Mouse (Mus musculus) ES-E14 (cell line): ENCODE data around the gene Mcpt8. TPM values are rescaled to one million over a fixed set of nuclear protein-coding genes. Genes with fewer than 3 reads are reported as not detected.

Experiments
- DNase-seq: peaks from one replicate; pipeline ENCODE4 v3.0.0-alpha.2; 2013; ENCODE audit warnings: low read depth, low spot score
- H3K27ac ChIP-seq: 2 replicates; pipeline ENCODE4 v1.5.1; 2012; ENCODE audit warnings: low read depth, mild to moderate bottlenecking, low read length, moderate library complexity, mixed read lengths; ENCODE audit not compliant: poor library complexity, insufficient read depth, severe bottlenecking
- H3K36me3 ChIP-seq: 2 replicates; pipeline ENCODE4 v1.6.1; 2012; ENCODE audit warnings: mild to moderate bottlenecking, low read length, moderate library complexity, mixed read lengths; ENCODE audit not compliant: control insufficient read depth, poor library complexity, insufficient read depth, severe bottlenecking
- H3K4me1 ChIP-seq, 2 experiments: fragments of 150-350 bp in 1 of 2; sonication (generic) in 1 of 2; 2 replicates each; pipeline ENCODE4 v1.6.1; 2012; ENCODE audit warnings: low read length in 2 of 2, mild to moderate bottlenecking in 1 of 2, mixed read lengths in 1 of 2; ENCODE audit not compliant: control insufficient read depth in 2 of 2, insufficient read depth in 2 of 2, poor library complexity in 1 of 2
- H3K4me3 ChIP-seq, 2 experiments: fragments of 150-350 bp in 1 of 2; sonication (generic) in 1 of 2; 2 replicates each; pipeline ENCODE4 v1.5.1; 2012; ENCODE audit warnings: low read length in 2 of 2, low read depth in 1 of 2, mild to moderate bottlenecking in 1 of 2, mixed read lengths in 1 of 2; ENCODE audit not compliant: insufficient read depth in 1 of 2, poor library complexity in 1 of 2, severe bottlenecking in 1 of 2
- H3K9ac ChIP-seq: 2 replicates; pipeline ENCODE4 v1.6.1; 2012; ENCODE audit warnings: low read depth, mild to moderate bottlenecking, low read length, mixed read lengths; ENCODE audit not compliant: poor library complexity, insufficient read depth, severe bottlenecking
- H3K9me3 ChIP-seq: fragments of 150-350 bp; sonication (generic); 2 replicates; pipeline ENCODE4 v1.6.1; 2012; ENCODE audit warnings: low read depth, mild to moderate bottlenecking, low read length; ENCODE audit not compliant: control insufficient read depth, insufficient read depth
- CHD2 ChIP-seq: IDR thresholded peaks from 2 replicates; pipeline ENCODE4 v1.6.1; 2014; ENCODE audit warnings: mild to moderate bottlenecking, low read depth, low read length, inconsistent platforms
- HCFC1 ChIP-seq: IDR thresholded peaks from 2 replicates; pipeline ENCODE4 v1.6.1; 2012; ENCODE audit warnings: low read length, inconsistent platforms, borderline replicate concordance; ENCODE audit not compliant: insufficient read depth
- MAFK ChIP-seq: IDR thresholded peaks from 2 replicates; pipeline ENCODE4 v1.6.1; 2014; ENCODE audit warnings: mild to moderate bottlenecking, low read depth, low read length, inconsistent platforms; ENCODE audit not compliant: insufficient read depth
- ZC3H11A ChIP-seq: IDR thresholded peaks from 2 replicates; pipeline ENCODE4 v1.6.1; 2012; ENCODE audit warnings: low read depth, mild to moderate bottlenecking, inconsistent platforms, low read length, borderline replicate concordance
- ZNF384 ChIP-seq: IDR thresholded peaks from 2 replicates; pipeline ENCODE4 v1.6.1; 2012; ENCODE audit warnings: low read depth, low read length, inconsistent platforms
- in situ Hi-C, 2 experiments: fragments of 600-800 bp; cut with MboI; formaldehyde crosslinking; loops; one replicate each; pipeline ENCODE4 v1.15.1; 2025; ENCODE audit warnings: low sequenced_read_pairs in 2 of 2, inconsistent platforms in 1 of 2; ENCODE audit not compliant: unreplicated experiment in 2 of 2
- total RNA-seq: library from RNA; depleted of rRNA; stranded (reverse); fragments of 300-350 nt; gene quantifications from 2 replicates; pipeline ENCODE4 v1.2.3, GENCODE M21; 2012

The Mcpt8 gene
- total RNA-seq, 1 experiment: 0.31 TPM

DNA sequence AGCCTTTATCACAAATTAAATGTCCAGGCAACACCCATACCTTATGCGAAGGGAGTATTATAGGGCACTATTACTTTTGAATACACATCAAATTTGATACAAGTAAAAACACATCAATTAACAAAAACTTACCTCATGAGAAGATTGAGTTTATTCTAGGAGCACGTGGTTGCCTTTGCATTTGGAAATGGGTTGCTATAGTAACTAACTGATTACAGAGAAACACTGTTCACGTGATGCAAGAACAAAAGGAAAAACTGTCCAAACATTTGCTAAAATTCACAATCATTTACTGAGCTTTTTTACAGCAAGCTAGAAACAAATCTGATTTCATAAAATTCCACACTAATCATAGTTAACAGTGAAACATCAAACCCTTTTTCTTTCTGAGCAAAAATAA, 18.4 kb upstream of the Mcpt8 start:
- H3K9me3 ChIP-seq: no peaks in the 10 kb centered on the region
- no peaks in the 10 kb centered on the region for H3K4me1 ChIP-seq
- no peak overlapping the region for H3K9ac ChIP-seq
- H3K36me3 ChIP-seq: no peaks in the 10 kb centered on the region
- no peak for DNase-seq
- no peak overlapping the region for H3K4me3 ChIP-seq
- no peak overlapping the region for H3K27ac ChIP-seq
- TF ChIP-seq CHD2 (no peak), HCFC1 (no peak), ZC3H11A (no peak), MAFK (no peak), ZNF384 (no peak)
- in situ Hi-C loops: no loop called here

DNA sequence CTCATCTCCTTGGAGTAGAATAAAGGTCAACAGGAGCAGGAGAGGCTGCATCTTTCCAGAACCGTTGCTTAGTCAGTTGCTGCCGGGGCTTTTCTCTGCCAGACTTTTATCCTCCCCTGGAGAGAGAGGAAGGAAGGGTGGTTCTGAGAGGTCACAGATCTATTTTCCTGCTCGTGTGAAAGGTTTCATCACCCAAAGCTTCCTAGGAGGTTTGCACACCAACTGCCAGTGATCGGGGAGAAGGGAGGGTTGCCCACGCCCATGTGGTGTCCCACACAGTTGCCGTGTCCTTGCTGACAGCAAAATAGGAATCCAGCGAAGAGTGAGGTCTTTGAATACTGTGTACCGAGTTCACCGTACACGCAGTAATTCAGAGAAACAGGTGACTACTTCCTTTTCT, 17.3 kb upstream of the Mcpt8 start, which contains the start of gene Ctsg:
Ctsg (minus strand) TSS at position 189 of the 400 bp plus-strand sequence.
- in situ Hi-C loops: no loop called here
- Histone ChIP-seq H3K9ac (no peak within 1 kb of the TSS), H3K27ac (no peak within 1 kb of the TSS), H3K4me3 (no peak within 1 kb of the TSS), H3K4me1 (no peaks in the 10 kb centered on the region), H3K36me3 (no peaks in the 10 kb centered on the region), H3K9me3 (no peaks in the 10 kb centered on the region)
- no peak for DNase-seq
- TF ChIP-seq CHD2 (no peak), HCFC1 (no peak), MAFK (no peak), ZNF384 (no peak), ZC3H11A (no peak)

DNA sequence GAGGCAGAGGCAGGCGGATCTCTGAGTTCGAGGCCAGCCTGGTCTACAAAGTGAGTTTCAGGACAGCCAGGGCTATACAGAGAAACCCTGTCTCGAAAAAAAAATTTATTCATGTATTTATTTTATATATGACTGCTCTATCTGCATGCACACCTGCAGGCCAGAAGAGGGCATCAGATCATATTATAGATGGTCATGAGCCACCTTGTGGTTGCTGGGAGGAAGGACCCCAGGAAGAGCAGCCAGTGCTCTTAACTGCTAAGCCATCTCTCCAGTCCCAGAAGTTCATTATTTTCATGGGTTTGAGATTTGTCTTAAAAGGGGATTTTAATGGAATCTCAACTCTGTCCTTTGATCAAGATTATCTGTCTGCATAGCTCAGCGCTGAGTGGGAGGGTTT, 13.9 kb upstream of the Mcpt8 start:
- H3K36me3 ChIP-seq: no peaks in the 10 kb centered on the region
- in situ Hi-C loops: no loop called here
- no peaks in the 10 kb centered on the region for H3K9me3 ChIP-seq
- no peak overlapping the region for H3K9ac ChIP-seq
- no peak overlapping the region for H3K27ac ChIP-seq
- no peaks in the 10 kb centered on the region for H3K4me1 ChIP-seq
- no peak for TF ChIP-seq MAFK
- TF ChIP-seq ZC3H11A: peak; percentile 55; the same call in 1 of the 2 replicates
- no peak for TF ChIP-seq CHD2
- TF ChIP-seq ZNF384: peak; percentile 47; the same call in 1 of the 2 replicates
- TF ChIP-seq HCFC1: no peak
- DNase-seq: peak; percentile 33
- no peak overlapping the region for H3K4me3 ChIP-seq

DNA sequence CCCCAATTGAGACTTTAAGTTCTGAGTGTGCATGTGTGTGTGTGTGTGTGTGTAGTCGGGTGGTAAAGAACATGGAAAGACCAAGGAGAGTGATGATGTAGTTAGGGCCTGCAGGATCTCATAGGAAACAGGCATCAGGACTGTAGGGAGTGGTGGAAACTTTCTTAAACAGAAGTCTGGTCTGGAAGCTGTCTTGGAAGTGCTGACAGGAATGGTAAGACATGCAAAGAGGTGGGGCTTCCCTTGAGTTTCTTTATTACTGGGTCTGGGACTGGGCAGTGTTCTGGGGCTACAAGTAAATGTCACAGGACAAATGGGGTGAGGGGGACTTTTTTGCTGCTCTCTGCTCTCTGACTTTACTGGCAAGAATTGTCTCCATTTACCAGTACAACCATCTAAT, 12.5 kb upstream of the Mcpt8 start:
- Histone ChIP-seq H3K4me1 (no peaks in the 10 kb centered on the region), H3K36me3 (no peaks in the 10 kb centered on the region), H3K27ac (no peak overlapping the region), H3K4me3 (no peak overlapping the region), H3K9me3 (no peaks in the 10 kb centered on the region), H3K9ac (no peak overlapping the region)
- in situ Hi-C loops: no loop called here
- TF ChIP-seq ZC3H11A: no peak
- no peak for DNase-seq

DNA sequence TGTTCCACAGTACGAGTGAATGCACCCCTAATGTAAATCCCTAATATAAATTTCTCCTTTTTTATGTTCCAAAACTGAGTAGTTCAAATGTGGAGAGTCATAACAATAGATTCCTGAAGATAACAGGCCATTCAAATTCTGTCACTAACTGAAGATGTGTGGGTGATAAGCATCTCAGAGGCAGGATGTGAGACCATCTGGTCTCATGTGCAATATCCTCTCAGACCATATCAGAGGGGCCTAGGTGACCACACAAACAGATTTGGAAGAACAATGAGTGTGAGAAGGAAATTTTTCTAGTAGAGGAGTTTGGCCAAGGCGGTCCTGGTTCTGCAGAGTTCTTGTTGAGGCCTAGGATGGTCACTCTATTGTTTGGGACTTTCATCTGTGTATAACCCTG, 8.3 kb upstream of the Mcpt8 start:
- Histone ChIP-seq H3K36me3 (no peaks in the 10 kb centered on the region), H3K27ac (no peak overlapping the region), H3K9ac (no peak overlapping the region), H3K4me1 (no peaks in the 10 kb centered on the region), H3K4me3 (no peak overlapping the region), H3K9me3 (no peaks in the 10 kb centered on the region)
- TF ChIP-seq HCFC1 (no peak), CHD2 (no peak), MAFK (no peak), ZNF384 (no peak), ZC3H11A (no peak)
- in situ Hi-C loops: no loop called here
- no peak for DNase-seq
